Mouse (Mus musculus) G1E (cell line): ENCODE results near the gene Cisd3. TPM values are rescaled to one million over a fixed set of nuclear protein-coding genes. Genes with fewer than 3 reads are reported as not detected.

Experiments used
- ATAC-seq: 2 replicates; pipeline ENCODE4 v1.8.0; 2016; ENCODE audit warnings: mild to moderate bottlenecking; ENCODE audit not compliant: insufficient number of reproducible peaks, poor library complexity, low FRiP score, severe bottlenecking; ENCODE audit errors: extremely low read depth
- DNase-seq: peaks from one replicate; pipeline ENCODE4 v3.0.0; 2012; ENCODE audit warnings: low spot score
- H3K27me3 ChIP-seq: 2 replicates; pipeline ENCODE4 v1.6.1; 2012; ENCODE audit warnings: mild to moderate bottlenecking, low read length, inconsistent platforms; ENCODE audit not compliant: insufficient read depth
- H3K36me3 ChIP-seq: replicated peaks from 2 replicates; pipeline ENCODE3; 2012; ENCODE audit warnings: mild to moderate bottlenecking, inconsistent platforms
- H3K4me1 ChIP-seq: 2 replicates; pipeline ENCODE4 v1.6.1; 2012; ENCODE audit warnings: low read depth, low read length, inconsistent platforms, mixed read lengths; ENCODE audit not compliant: insufficient read depth
- H3K4me3 ChIP-seq: 2 replicates; pipeline ENCODE4 v1.5.1; 2012; ENCODE audit warnings: low read depth, mild to moderate bottlenecking, inconsistent platforms, low read length, moderate library complexity, mixed read lengths
- H3K9me3 ChIP-seq: replicated peaks from 2 replicates; pipeline ENCODE4 v1.6.1; 2012; ENCODE audit warnings: inconsistent platforms
- CTCF ChIP-seq: IDR thresholded peaks from 2 replicates; pipeline ENCODE4 v1.5.1; 2012; ENCODE audit warnings: low read depth, low read length, inconsistent platforms, mixed read lengths
- GATA1 ChIP-seq: IDR thresholded peaks from 2 replicates; pipeline ENCODE4 v1.6.1; 2012; ENCODE audit warnings: borderline replicate concordance, low read length, inconsistent platforms, mixed read lengths
- GATA2 ChIP-seq: IDR thresholded peaks from 2 replicates; pipeline ENCODE4 v1.6.1; 2012; ENCODE audit warnings: low read depth, low read length, inconsistent platforms, borderline replicate concordance
- POLR2AphosphoS5 ChIP-seq: IDR thresholded peaks from 2 replicates; pipeline ENCODE4 v1.6.1; 2012; ENCODE audit warnings: low read depth, low read length, inconsistent platforms; ENCODE audit not compliant: insufficient replicate concordance
- TAL1 ChIP-seq: conservative IDR thresholded peaks from 2 replicates; pipeline ENCODE4 v1.6.1; 2012; ENCODE audit warnings: low read depth, low read length, inconsistent platforms, mixed read lengths
- polyA plus RNA-seq: library from polyadenylated mRNA; stranded (reverse); fragments of >175 nt; gene quantifications from 2 replicates; pipeline ENCODE4 v1.2.3, GENCODE M21; 2012
- total RNA-seq, 2 experiments: library from RNA; stranded (forward) in 1 of 2; stranded (reverse) in 1 of 2; fragments of 200-1000 nt in 1 of 2; fragments of >200 nt in 1 of 2; fragmentation: Nextera tagmentation in 1 of 2; gene quantifications; 2 replicates each; pipeline ENCODE4 v1.2.3; 2014 to 2017

Cisd3 gene
- total and polyA plus RNA-seq, 3 experiments, result 2.6 to 14.7 (median 8.8) TPM

DNA sequence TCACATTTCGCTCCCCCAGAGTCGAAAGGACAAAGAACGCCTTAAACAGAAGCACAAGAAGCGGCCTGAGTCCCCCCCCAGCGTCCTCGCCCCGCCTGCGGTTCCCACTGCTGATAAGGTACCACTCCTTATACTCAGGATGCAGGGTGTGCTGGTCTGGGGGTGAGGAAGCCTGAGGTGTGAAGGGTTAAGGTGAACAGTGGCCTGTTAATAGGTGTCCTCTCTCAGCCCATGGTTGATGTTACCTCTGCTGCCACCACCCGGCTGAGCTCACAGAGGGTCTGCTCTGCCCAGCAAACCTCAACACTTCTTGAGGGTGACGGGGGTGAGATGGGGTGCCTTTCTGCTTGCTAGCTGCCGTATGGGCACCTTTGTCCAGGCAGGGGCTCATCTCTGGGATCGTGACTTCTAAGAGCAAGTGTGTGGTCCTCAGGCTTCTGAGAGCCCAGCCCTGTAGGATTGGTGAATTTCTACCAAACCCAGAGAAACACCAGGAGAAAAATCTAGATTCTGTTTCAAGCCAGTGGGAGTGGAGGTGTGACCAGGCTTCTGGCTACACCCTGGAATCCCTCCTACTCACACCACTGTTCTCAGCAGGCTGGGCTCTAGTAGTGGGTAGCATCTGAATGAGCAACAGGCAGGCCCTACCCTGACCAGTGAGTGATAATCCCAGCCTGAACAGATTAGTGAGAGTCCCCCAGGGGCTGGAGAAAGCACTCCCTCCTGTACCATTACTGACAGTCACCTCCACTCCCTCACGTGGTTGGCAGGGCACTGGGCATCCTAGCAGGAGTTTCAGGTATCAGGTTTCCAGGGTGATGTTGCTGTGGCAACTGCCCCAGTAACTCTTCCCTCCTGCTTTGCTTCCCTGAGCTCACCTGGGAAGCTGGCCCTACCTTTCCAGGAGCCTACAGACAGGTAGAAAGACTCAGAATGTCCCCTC is 15.1 kb upstream of the Cisd3 start:
- H3K4me1 ChIP-seq, result peaks cover 12% of the 10 kb centered on the region
- DNase-seq (no peak), ATAC-seq (no peak)
- H3K9me3 ChIP-seq, result 0 out of 2 replicates have a peak, but pooled peaks cover 1% of the 10 kb centered on the region
- no peak for TF ChIP-seq GATA2
- no peak for TF ChIP-seq TAL1
- no peak for TF ChIP-seq CTCF
- no peak for TF ChIP-seq GATA1
- TF ChIP-seq POLR2AphosphoS5, result no peak
- peaks cover 22% of the 10 kb centered on the region; the same call in 1 of the 2 replicates for H3K27me3 ChIP-seq
- H3K36me3 ChIP-seq, result peaks cover 93% of the 10 kb centered on the region
- no peak overlapping the region for H3K4me3 ChIP-seq

- ATAC-seq, result no peak
- H3K36me3 ChIP-seq, result peaks cover 92% of the 10 kb centered on the region
These were observed 14.5 kb upstream of the Cisd3 start for GRCm38 (mm10) chr11:97671177-97671527.

GRCm38 (mm10) chr11:97673148-97673547 is 12.5 kb upstream of the Cisd3 start:
- Histone ChIP-seq H3K36me3 (peaks cover 97% of the 10 kb centered on the region), H3K9me3 (no peaks in the 10 kb centered on the region), H3K27me3 (peaks cover 16% of the 10 kb centered on the region; the same call in 1 of the 2 replicates), H3K4me1 (peaks cover 10% of the 10 kb centered on the region), H3K4me3 (no peak overlapping the region)
- no peak for ATAC-seq
- DNase-seq, result no peak
- TF ChIP-seq GATA1 (no peak), CTCF (no peak), POLR2AphosphoS5 (no peak), GATA2 (no peak)

More at GRCm38 (mm10) chr11:97671177-97671527, 14.5 kb upstream of the Cisd3 start:
- no peak for TF ChIP-seq GATA2
- no peak for TF ChIP-seq POLR2AphosphoS5
- no peak for TF ChIP-seq CTCF
- TF ChIP-seq TAL1, result no peak
- TF ChIP-seq GATA1, result no peak
- peaks cover 19% of the 10 kb centered on the region; the same call in 1 of the 2 replicates for H3K27me3 ChIP-seq
- H3K4me1 ChIP-seq, result peaks cover 10% of the 10 kb centered on the region
- H3K9me3 ChIP-seq, result no peaks in the 10 kb centered on the region
- no peak for DNase-seq
- no peak overlapping the region for H3K4me3 ChIP-seq

DNA sequence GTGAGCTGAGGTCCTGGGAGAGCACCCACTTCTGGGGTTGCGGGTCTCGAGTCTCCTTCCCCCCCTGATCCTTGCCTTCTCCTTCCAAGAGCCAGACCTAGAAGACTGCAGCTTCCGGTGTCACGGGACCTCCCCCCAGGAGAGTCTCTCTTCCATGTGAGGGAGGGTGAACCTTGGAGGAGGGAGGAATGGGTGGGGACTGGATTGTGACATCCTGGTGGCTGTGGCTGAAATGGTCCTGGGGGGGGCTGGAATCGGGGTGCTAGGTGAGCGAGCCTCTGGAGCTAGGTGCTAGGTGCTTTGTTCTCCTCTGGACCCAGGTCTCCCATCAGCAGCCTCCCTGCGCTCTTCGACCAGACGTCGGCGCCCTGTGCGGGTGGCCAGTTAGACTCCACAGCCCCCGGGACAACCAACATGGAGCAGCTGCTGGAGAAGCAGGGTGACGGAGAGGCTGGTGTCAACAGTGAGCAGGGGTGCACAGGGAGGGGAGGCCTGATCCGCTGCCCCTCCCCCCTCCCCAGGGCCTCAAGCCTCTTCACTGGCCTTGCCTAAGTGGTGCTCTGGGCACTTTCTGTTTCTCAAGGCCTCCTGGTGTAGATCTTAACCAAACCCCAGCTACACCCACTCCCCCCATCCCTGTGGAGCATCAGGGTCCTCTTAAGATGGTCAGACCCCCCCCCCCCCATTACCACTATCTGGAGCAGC is 9.4 kb upstream of the Cisd3 start:
- no peaks in the 10 kb centered on the region for H3K9me3 ChIP-seq
- ATAC-seq (no peak), DNase-seq (no peak)
- TF ChIP-seq GATA2 (no peak), TAL1 (no peak), GATA1 (no peak), CTCF (no peak), POLR2AphosphoS5 (no peak)
- H3K4me3 ChIP-seq, result no peak overlapping the region
- H3K36me3 ChIP-seq, result peaks cover 95% of the 10 kb centered on the region
- peaks cover 17% of the 10 kb centered on the region; the same call in 1 of the 2 replicates for H3K27me3 ChIP-seq
- no peaks in the 10 kb centered on the region; the same call in 1 of the 2 replicates for H3K4me1 ChIP-seq

DNA sequence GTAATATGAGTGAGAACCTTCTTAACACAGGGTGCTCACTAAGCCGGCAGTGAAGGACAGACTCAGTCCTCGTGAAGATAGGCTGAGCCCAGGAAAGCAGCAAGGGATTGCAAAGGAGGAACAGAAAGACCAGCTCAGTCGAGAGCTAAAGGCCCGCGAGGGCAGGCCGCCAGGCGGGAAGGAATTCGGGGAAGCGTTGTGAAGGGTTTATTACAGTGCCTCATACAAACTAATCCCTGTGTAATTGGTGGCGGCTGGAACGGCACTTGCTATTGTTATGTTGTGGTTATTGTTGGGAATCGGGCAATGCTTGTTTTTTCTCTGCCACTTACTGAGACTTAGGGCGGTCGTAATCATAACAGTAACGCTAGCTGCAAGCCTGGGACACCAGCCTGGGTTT is 8.2 kb upstream of the Cisd3 start:
- ATAC-seq (no peak), DNase-seq (no peak)
- H3K36me3 ChIP-seq, result peaks cover 94% of the 10 kb centered on the region

GRCm38 (mm10) chr11:97677842-97678241 is 7.8 kb upstream of the Cisd3 start:
- H3K36me3 ChIP-seq, result peaks cover 89% of the 10 kb centered on the region
- DNase-seq, result no peak
- peaks cover 13% of the 10 kb centered on the region; the same call in 1 of the 2 replicates for H3K27me3 ChIP-seq
- ATAC-seq, result no peak
- peaks cover 2% of the 10 kb centered on the region; the same call in 1 of the 2 replicates for H3K4me1 ChIP-seq
- H3K4me3 ChIP-seq, result no peak overlapping the region
- TF ChIP-seq GATA1, result no peak
- TF ChIP-seq CTCF, result no peak
- TF ChIP-seq TAL1, result no peak
- no peak for TF ChIP-seq POLR2AphosphoS5
- TF ChIP-seq GATA2, result no peak
- no peaks in the 10 kb centered on the region for H3K9me3 ChIP-seq

More for the DNA sequence above, 8.2 kb upstream of the Cisd3 start:
- Histone ChIP-seq H3K27me3 (peaks cover 13% of the 10 kb centered on the region; the same call in 1 of the 2 replicates), H3K4me1 (peaks cover 2% of the 10 kb centered on the region; the same call in 1 of the 2 replicates), H3K4me3 (no peak overlapping the region), H3K9me3 (no peaks in the 10 kb centered on the region)
- TF ChIP-seq TAL1 (no peak), GATA2 (no peak), POLR2AphosphoS5 (no peak), GATA1 (no peak), CTCF (no peak)
